Mouse (Mus musculus): ENCODE results near the gene Zfyve19. TPM values are rescaled to one million over a fixed set of nuclear protein-coding genes. Genes with fewer than 3 reads are reported as not detected.

Zfyve19 gene
- polyA plus RNA-seq, 1 experiment from 2014 or later: 29.5 TPM

DNA sequence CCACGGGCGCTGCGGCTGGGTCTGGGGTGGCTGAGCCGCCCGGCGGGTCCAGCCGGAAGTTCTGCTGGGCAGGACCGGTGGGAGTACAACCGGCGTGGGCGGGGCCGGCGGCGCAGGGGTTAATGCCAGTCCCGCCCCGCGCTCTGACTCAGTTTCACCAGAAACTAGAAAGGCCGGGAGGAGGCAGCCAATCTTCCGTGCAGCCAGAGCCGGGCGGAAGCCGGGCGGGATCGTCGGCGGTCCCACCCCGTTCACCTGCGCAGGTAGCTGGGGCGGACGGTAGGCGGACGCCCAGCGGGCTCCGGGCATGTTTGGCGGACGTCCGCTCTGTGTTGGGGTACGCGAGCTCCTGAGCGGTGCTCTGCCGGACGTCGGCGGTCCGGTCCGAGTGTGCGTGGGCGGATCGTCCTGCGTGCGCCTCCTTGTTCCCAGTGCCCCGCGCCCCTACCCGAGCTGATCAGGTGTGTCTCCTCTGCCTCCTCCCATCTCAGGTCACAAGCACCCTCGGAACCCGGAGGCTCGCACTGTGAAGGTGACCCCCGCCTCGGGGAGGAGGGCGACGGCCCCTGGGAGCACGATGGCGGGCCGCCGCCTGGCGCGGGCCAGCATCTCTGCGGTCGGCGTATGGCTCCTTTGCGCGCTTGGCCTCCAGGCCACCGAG is 28.9 kb downstream of the Zfyve19 start, which contains the start of gene Spint1:
Spint1 (plus strand) TSS at position 153 of the 661 bp plus-strand sequence.
- H3K4me2 ChIP-seq: peak within 1 kb of the TSS; percentile 84
- peak within 1 kb of the TSS; percentile 66 for H3K9ac ChIP-seq
- no peaks in the 10 kb centered on the region for H3K9me3 ChIP-seq
- H3K27ac ChIP-seq (replicated peaks): no peak within 1 kb of the TSS
- H3K27me3 ChIP-seq (replicated peaks): peaks cover 93% of the 10 kb centered on the region
- peaks cover 13% of the 10 kb centered on the region for H3K4me1 ChIP-seq
- no peaks in the 10 kb centered on the region for H3K36me3 ChIP-seq
- H3K4me3 ChIP-seq: peak within 1 kb of the TSS; percentile 62
- under 1% methylated on average over 73 of the region's 73 CpGs for WGBS
- no peak for ATAC-seq (ENCODE audit: extremely low read depth, insufficient number of reproducible peaks, low FRiP score, low TSS enrichment)

- peak overlapping the region; percentile 62 for H3K4me3 ChIP-seq
- peaks cover 95% of the 10 kb centered on the region for H3K27me3 ChIP-seq (replicated peaks)
- H3K4me2 ChIP-seq: peak overlapping the region; percentile 84
- peaks cover 13% of the 10 kb centered on the region for H3K4me1 ChIP-seq
- peak overlapping the region; percentile 66; the same call in 1 of the 2 replicates for H3K9ac ChIP-seq
- no peaks in the 10 kb centered on the region for H3K36me3 ChIP-seq
- no peaks in the 10 kb centered on the region for H3K9me3 ChIP-seq
- no peak overlapping the region for H3K27ac ChIP-seq (replicated peaks)
- WGBS: 2% methylated on average over 31 of the region's 31 CpGs
- ATAC-seq (ENCODE audit: extremely low read depth, insufficient number of reproducible peaks, low FRiP score, low TSS enrichment): no peak
Measured at GRCm38 (mm10) chr2:119237871-119238220, 29.4 kb downstream of the Zfyve19 start.

DNA sequence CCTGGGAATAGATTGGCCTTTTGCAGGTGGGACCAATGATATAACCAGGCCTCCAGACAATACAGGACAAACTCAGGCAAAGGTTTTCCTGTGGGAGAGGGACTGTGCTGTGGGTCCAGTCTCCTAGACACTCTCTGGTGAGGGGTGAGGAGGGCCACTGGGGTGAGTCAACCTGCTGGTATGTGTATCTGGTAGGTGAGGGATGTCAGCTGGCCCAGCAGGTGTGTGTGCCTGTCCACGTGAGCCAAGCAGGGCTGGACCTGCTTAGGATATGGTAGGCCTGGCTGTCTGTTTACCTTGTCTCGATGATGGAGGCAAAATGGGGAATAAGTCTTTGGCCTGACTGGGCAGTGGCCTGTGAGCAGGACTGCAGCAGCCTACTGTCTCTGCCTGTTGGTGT is 30.3 kb downstream of the Zfyve19 start:
- H3K4me2 ChIP-seq: no peak overlapping the region
- ATAC-seq (ENCODE audit: extremely low read depth, insufficient number of reproducible peaks, low FRiP score, low TSS enrichment): no peak
- H3K27me3 ChIP-seq (replicated peaks): peaks cover 92% of the 10 kb centered on the region
- no peak overlapping the region for H3K27ac ChIP-seq (replicated peaks)
- H3K36me3 ChIP-seq: no peaks in the 10 kb centered on the region
- H3K9me3 ChIP-seq: no peaks in the 10 kb centered on the region
- H3K4me1 ChIP-seq: peaks cover 13% of the 10 kb centered on the region
- 67% methylated on average over 2 of the region's 2 CpGs for WGBS
- H3K4me3 ChIP-seq: no peak overlapping the region
- no peak overlapping the region for H3K9ac ChIP-seq

DNA sequence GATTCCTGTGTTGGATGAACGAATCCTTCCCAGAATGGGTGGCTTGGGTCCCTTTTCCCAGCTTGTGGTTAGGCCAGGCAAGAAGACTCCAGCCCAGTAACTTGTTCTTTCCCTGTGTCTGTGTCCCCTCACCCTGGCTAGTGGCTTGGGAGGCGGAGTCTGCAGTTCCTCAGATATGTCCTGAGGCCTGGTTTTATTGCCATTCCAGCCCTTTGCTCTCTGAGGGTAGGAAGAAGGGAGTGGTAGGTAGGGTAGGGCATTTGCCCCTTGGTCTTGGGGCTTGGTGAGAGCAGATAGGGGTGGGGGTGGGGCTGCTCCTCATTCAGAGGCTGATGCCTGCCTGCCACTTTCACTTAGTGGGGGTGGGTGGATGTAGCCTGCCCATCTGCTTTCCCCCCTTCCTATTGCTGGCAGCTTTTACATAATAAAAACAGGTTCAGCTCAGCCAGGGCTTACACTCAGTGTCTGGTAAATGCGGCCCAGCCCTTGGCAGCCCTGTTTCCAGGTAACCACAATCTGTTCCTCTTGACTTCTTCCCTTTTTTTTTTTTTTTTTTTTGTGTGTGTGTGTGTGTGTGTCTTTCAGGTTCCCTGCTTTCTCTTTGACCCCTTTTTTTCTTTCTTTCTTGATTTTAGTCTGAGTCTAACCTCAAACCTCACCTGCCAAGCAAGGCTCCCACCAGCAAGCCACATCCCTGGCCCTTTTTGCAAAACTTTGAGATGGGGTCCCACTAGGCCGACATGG is 31.8 kb downstream of the Zfyve19 start:
- Histone ChIP-seq H3K4me2 (no peak overlapping the region), H3K9ac (no peak overlapping the region), H3K36me3 (no peaks in the 10 kb centered on the region), H3K27me3 (replicated peaks) (peaks cover 80% of the 10 kb centered on the region), H3K9me3 (no peaks in the 10 kb centered on the region), H3K4me3 (no peak overlapping the region), H3K27ac (replicated peaks) (no peak overlapping the region), H3K4me1 (peaks cover 13% of the 10 kb centered on the region)
- WGBS: 63% methylated on average over 4 of the region's 4 CpGs
- ATAC-seq (ENCODE audit: extremely low read depth, insufficient number of reproducible peaks, low FRiP score, low TSS enrichment): no peak

GRCm38 (mm10) chr2:119240819-119241186 is 32.4 kb downstream of the Zfyve19 start:
- Histone ChIP-seq H3K36me3 (no peaks in the 10 kb centered on the region), H3K4me3 (no peak overlapping the region), H3K4me1 (peaks cover 13% of the 10 kb centered on the region), H3K27ac (replicated peaks) (no peak overlapping the region), H3K27me3 (replicated peaks) (peaks cover 76% of the 10 kb centered on the region), H3K4me2 (no peak overlapping the region), H3K9ac (no peak overlapping the region), H3K9me3 (no peaks in the 10 kb centered on the region)
- no peak for ATAC-seq (ENCODE audit: extremely low read depth, insufficient number of reproducible peaks, low FRiP score, low TSS enrichment)
- 68% methylated on average over 4 of the region's 4 CpGs for WGBS

DNA sequence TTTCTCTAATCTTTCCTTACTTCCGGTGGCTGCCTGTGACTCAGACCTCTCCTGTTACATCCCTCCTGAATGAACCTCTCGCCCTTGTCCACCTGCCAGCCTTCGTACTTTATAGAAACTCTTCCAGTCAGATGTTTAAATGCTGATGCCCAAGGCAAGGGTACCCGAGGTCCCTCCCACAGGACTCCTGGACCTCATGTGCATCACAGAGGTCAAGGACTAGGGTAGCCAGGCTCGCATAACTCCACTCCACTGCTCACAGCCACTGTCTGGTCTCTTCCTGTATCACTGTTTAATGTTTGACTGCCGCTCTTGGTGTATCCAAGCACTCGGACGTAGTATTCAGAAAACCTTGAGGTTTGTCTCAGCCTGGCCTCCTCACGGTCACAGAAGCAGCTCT is 34.1 kb downstream of the Zfyve19 start:
- no peaks in the 10 kb centered on the region for H3K36me3 ChIP-seq
- H3K9me3 ChIP-seq: no peaks in the 10 kb centered on the region
- no peak overlapping the region for H3K4me3 ChIP-seq
- H3K4me2 ChIP-seq: no peak overlapping the region
- H3K27ac ChIP-seq (replicated peaks): no peak overlapping the region
- no peak overlapping the region for H3K9ac ChIP-seq
- 65% methylated on average over 9 of the region's 9 CpGs for WGBS
- no peak for ATAC-seq (ENCODE audit: extremely low read depth, insufficient number of reproducible peaks, low FRiP score, low TSS enrichment)
- H3K27me3 ChIP-seq (replicated peaks): peaks cover 62% of the 10 kb centered on the region
- peaks cover 5% of the 10 kb centered on the region for H3K4me1 ChIP-seq

DNA sequence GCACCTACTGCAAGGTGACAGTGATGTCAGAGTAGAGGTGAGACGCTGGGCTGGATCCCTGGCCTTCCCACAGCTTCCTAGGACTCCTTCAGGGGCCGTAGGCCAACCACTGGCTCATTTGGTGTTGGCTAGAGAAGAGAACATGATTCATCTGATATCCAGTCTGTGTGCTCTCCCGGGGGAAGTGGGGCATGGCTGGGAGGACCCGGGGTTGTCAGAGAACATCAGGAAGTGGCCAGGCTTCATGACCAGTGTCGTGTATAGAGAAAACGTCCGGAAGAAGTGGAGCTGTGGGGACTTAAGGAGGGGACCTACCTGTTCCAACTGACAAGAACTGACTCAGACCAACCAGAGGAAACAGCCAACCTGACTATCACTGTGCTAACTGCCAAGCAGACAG is 36.8 kb downstream of the Zfyve19 start:
- no peaks in the 10 kb centered on the region for H3K36me3 ChIP-seq
- H3K9me3 ChIP-seq: no peaks in the 10 kb centered on the region
- H3K4me3 ChIP-seq: no peak overlapping the region
- no peak overlapping the region for H3K27ac ChIP-seq (replicated peaks)
- 67% methylated on average over 7 of the region's 7 CpGs for WGBS
- no peak overlapping the region for H3K9ac ChIP-seq
- peaks cover 42% of the 10 kb centered on the region for H3K27me3 ChIP-seq (replicated peaks)
- no peak overlapping the region for H3K4me2 ChIP-seq
- no peaks in the 10 kb centered on the region for H3K4me1 ChIP-seq
- no peak for ATAC-seq (ENCODE audit: extremely low read depth, insufficient number of reproducible peaks, low FRiP score, low TSS enrichment)

- H3K36me3 ChIP-seq: no peaks in the 10 kb centered on the region
Measured at GRCm38 (mm10) chr2:119247904-119248303, 39.5 kb downstream of the Zfyve19 start.

GRCm38 (mm10) chr2:119249592-119250061 is 41.2 kb downstream of the Zfyve19 start:
- no peak overlapping the region for H3K9ac ChIP-seq
- ATAC-seq (ENCODE audit: extremely low read depth, insufficient number of reproducible peaks, low FRiP score, low TSS enrichment): no peak
- peaks cover 7% of the 10 kb centered on the region for H3K4me1 ChIP-seq
- no peaks in the 10 kb centered on the region for H3K9me3 ChIP-seq
- peaks cover 42% of the 10 kb centered on the region for H3K27me3 ChIP-seq (replicated peaks)
- 60% methylated on average over 4 of the region's 4 CpGs for WGBS
- H3K36me3 ChIP-seq: no peaks in the 10 kb centered on the region
- no peak overlapping the region for H3K4me3 ChIP-seq
- H3K4me2 ChIP-seq: no peak overlapping the region
- H3K27ac ChIP-seq (replicated peaks): no peak overlapping the region

More at GRCm38 (mm10) chr2:119247904-119248303, 39.5 kb downstream of the Zfyve19 start:
- Histone ChIP-seq H3K27me3 (replicated peaks) (peaks cover 36% of the 10 kb centered on the region), H3K9ac (no peak overlapping the region), H3K27ac (replicated peaks) (no peak overlapping the region), H3K4me2 (no peak overlapping the region), H3K4me3 (no peak overlapping the region), H3K9me3 (no peaks in the 10 kb centered on the region), H3K4me1 (peaks cover 7% of the 10 kb centered on the region)
- 78% methylated on average over 9 of the region's 9 CpGs for WGBS
- no peak for ATAC-seq (ENCODE audit: extremely low read depth, insufficient number of reproducible peaks, low FRiP score, low TSS enrichment)

DNA sequence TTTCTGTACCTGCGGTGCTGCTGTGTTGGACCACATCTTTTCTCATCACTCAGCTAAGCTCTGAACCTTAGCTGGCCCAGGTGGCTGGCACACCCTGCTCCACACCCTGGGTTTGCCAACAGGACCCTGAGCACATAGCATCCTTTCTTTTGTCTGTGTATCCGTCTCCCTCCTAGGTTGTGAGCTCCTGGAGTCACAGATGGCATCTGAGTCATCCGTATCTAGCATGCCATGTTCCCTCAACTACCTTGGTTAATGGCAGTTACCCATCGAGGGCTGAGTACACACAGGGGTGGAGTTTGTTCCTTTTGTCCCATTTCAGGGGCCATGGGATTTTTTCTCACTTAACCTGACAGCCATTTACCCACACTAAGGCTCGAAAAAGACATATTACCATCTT is 42.0 kb downstream of the Zfyve19 start:
- Histone ChIP-seq H3K36me3 (no peaks in the 10 kb centered on the region), H3K9me3 (no peaks in the 10 kb centered on the region), H3K4me3 (no peak overlapping the region), H3K4me2 (no peak overlapping the region), H3K27ac (replicated peaks) (no peak overlapping the region), H3K9ac (no peak overlapping the region), H3K27me3 (replicated peaks) (peaks cover 49% of the 10 kb centered on the region), H3K4me1 (peaks cover 7% of the 10 kb centered on the region)
- ATAC-seq (ENCODE audit: extremely low read depth, insufficient number of reproducible peaks, low FRiP score, low TSS enrichment): no peak
- WGBS: 60% methylated on average over 5 of the region's 5 CpGs

- H3K9ac ChIP-seq: peak overlapping the region; percentile 54; the same call in 1 of the 2 replicates
- no peak for ATAC-seq (ENCODE audit: extremely low read depth, insufficient number of reproducible peaks, low FRiP score, low TSS enrichment)
- no peaks in the 10 kb centered on the region for H3K9me3 ChIP-seq
- H3K4me2 ChIP-seq: peak overlapping the region; percentile 61
- H3K27ac ChIP-seq (replicated peaks): no peak overlapping the region
- peak overlapping the region; percentile 31 for H3K4me3 ChIP-seq
- peaks cover 7% of the 10 kb centered on the region for H3K4me1 ChIP-seq
- WGBS: 13% methylated on average over 11 of the region's 11 CpGs
- H3K36me3 ChIP-seq: no peaks in the 10 kb centered on the region
- H3K27me3 ChIP-seq (replicated peaks): peaks cover 52% of the 10 kb centered on the region
Measured at GRCm38 (mm10) chr2:119250826-119251478, 42.5 kb downstream of the Zfyve19 start.
